Mouse (Mus musculus): ENCODE measurements around the gene Nek9. TPM values are rescaled to one million over a fixed set of nuclear protein-coding genes. Genes with fewer than 3 reads are reported as not detected.
"Not testable (repeated sequence)": the region's sequence is repeated elsewhere in the genome, so short reads cannot be mapped to it uniquely, and the experiment has no call there.

Gene Nek9
- total RNA-seq, 2 experiments from 2014 or later = 47.7 to 51.9 TPM

GRCm38 (mm10) chr12:85296915-85297314 is 42.2 kb downstream of the Nek9 start:
- DNase-seq = no peak
- intact Hi-C loops (cut with DNase I; ENCODE audit: low total_unique reads) = no loop called here

- no peak for DNase-seq
- intact Hi-C loops (cut with DNase I; ENCODE audit: low total_unique reads) = no loop called here
These were observed 43.7 kb downstream of the Nek9 start for GRCm38 (mm10) chr12:85295506-85295905.

- intact Hi-C loops (cut with DNase I; ENCODE audit: low total_unique reads) = no loop called here
- no peak for DNase-seq
These were observed 46.3 kb downstream of the Nek9 start for GRCm38 (mm10) chr12:85292906-85293305.

GRCm38 (mm10) chr12:85292288-85292687 is 46.9 kb downstream of the Nek9 start:
- intact Hi-C loops (cut with DNase I; ENCODE audit: low total_unique reads) = no loop called here
- no peak for DNase-seq

GRCm38 (mm10) chr12:85291541-85291940 is 47.6 kb downstream of the Nek9 start:
- intact Hi-C loops (cut with DNase I; ENCODE audit: low total_unique reads) = no loop called here

GRCm38 (mm10) chr12:85290633-85291032 is 48.5 kb downstream of the Nek9 start:
- DNase-seq = no peak
- intact Hi-C loops (cut with DNase I; ENCODE audit: low total_unique reads) = no loop called here

More at GRCm38 (mm10) chr12:85291541-85291940, 47.6 kb downstream of the Nek9 start:
- DNase-seq = no peak

GRCm38 (mm10) chr12:85289157-85290000 is 49.8 kb downstream of the Nek9 start:
- peak; percentile 40 for DNase-seq
- intact Hi-C loops (cut with DNase I; ENCODE audit: low total_unique reads) = loop anchor here (5.0 kb wide), 1 partner anchor 117 kb away; no protein-coding TSS in a partner anchor

- peak; percentile 91 for DNase-seq
- intact Hi-C loops (cut with DNase I; ENCODE audit: low total_unique reads) = loop anchor here (5.0 kb wide), 1 partner anchor 116 kb away; no protein-coding TSS in a partner anchor
These were observed 50.5 kb downstream of the Nek9 start, which contains the start of gene Zc2hc1c for GRCm38 (mm10) chr12:85288486-85289156. TSS of gene Zc2hc1c (plus strand) at chr12:85288591.

GRCm38 (mm10) chr12:85287809-85288485 is 51.2 kb downstream of the Nek9 start, which contains the start of gene Acyp1:
TSS of gene Acyp1 (minus strand) at chr12:85288438.
- intact Hi-C loops (cut with DNase I; ENCODE audit: low total_unique reads) = loop anchor here (5.0 kb wide), 1 partner anchor 116 kb away; no protein-coding TSS in a partner anchor
- DNase-seq = peak; percentile 61

GRCm38 (mm10) chr12:85286941-85287340 is 52.2 kb downstream of the Nek9 start:
- DNase-seq = no peak
- intact Hi-C loops (cut with DNase I; ENCODE audit: low total_unique reads) = loop anchor here (5.0 kb wide), 1 partner anchor 115 kb away; no protein-coding TSS in a partner anchor

GRCm38 (mm10) chr12:85284996-85285395 is 54.2 kb downstream of the Nek9 start:
- DNase-seq = no peak
- intact Hi-C loops (cut with DNase I; ENCODE audit: low total_unique reads) = loop anchor here (5.0 kb wide), 1 partner anchor 113 kb away; no protein-coding TSS in a partner anchor

GRCm38 (mm10) chr12:85284331-85284730 is 54.8 kb downstream of the Nek9 start:
- intact Hi-C loops (cut with DNase I; ENCODE audit: low total_unique reads) = no loop called here
- DNase-seq = no peak

GRCm38 (mm10) chr12:85281756-85282155 is 57.4 kb downstream of the Nek9 start:
- intact Hi-C loops (cut with DNase I; ENCODE audit: low total_unique reads); DNase-seq: not testable (repeated sequence)

GRCm38 (mm10) chr12:85280845-85281651 is 58.1 kb downstream of the Nek9 start:
- intact Hi-C loops (cut with DNase I; ENCODE audit: low total_unique reads) = no loop called here
- DNase-seq = no peak

GRCm38 (mm10) chr12:85280105-85280844 is 58.9 kb downstream of the Nek9 start:
- peak; percentile 93 for DNase-seq
- intact Hi-C loops (cut with DNase I; ENCODE audit: low total_unique reads) = no loop called here

GRCm38 (mm10) chr12:85279396-85280080 is 59.6 kb downstream of the Nek9 start:
- intact Hi-C loops (cut with DNase I; ENCODE audit: low total_unique reads) = loop anchor here (5.0 kb wide), 1 partner anchor 47 kb away; no protein-coding TSS in a partner anchor
- DNase-seq = no peak

GRCm38 (mm10) chr12:85278919-85279318 is 60.2 kb downstream of the Nek9 start:
- intact Hi-C loops (cut with DNase I; ENCODE audit: low total_unique reads) = loop anchor here (5.0 kb wide), 1 partner anchor 47 kb away; no protein-coding TSS in a partner anchor

More at GRCm38 (mm10) chr12:85278919-85279318, 60.2 kb downstream of the Nek9 start:
- no peak for DNase-seq
